Mouse (Mus musculus) inflammation-experienced regulatory T-cells, adult 6 months (primary cell): ENCODE results near the gene Il2. TPM values are rescaled to one million over a fixed set of nuclear protein-coding genes. Genes with fewer than 3 reads are reported as not detected.

Source experiments
- polyA plus RNA-seq, 3 experiments: library from polyadenylated mRNA; unstranded; fragments of 100-300 nt; shearing (Covaris generic); gene quantifications; one replicate each; pipeline ENCODE4 v1.2.1; 2017

Il2 gene
- polyA plus RNA-seq, 3 experiments from 2014 or later = 1.5 to 3.3 (median 1.6) TPM

Other genes starting within 250 kb of the Il2 start
- not detected for gene Adad1, start 62.4 kb downstream of the Il2 start, polyA plus RNA-seq
- 10 to 100 TPM in 1 of 3 experiments, 1 to 10 TPM in 2; 3.7 to 11.3 (median 6.7) TPM for gene Il21, start 106.7 kb upstream of the Il2 start, polyA plus RNA-seq
- 1 to 10 TPM; 4.4 to 7.7 (median 7.7) TPM for gene Bbs12, start 186.6 kb upstream of the Il2 start, polyA plus RNA-seq
- 1 to 10 TPM in 2 of 3 experiments, not detected in 1; 1.1 to 1.5 TPM for gene Cetn4, start 186.7 kb upstream of the Il2 start, polyA plus RNA-seq
- 1 to 10 TPM; 1.5 to 2.6 (median 1.9) TPM for gene Fgf2, start 222.4 kb upstream of the Il2 start, polyA plus RNA-seq